Mouse (Mus musculus): ENCODE measurements around the gene Drc7.

GRCm38 (mm10) chr8:95023201-95023600, 31.7 kb upstream of the Drc7 start:
- TF ChIP-seq CTCF (IDR thresholded peaks at IDR 0.05; ENCODE audit: control insufficient read depth, insufficient read depth, low read length) (no peak), POLR2A (IDR thresholded peaks at IDR 0.05; ENCODE audit: borderline replicate concordance, control insufficient read depth, low read depth, low read length) (no peak)

Measured in bone marrow, adult 2 months (tissue).